Mouse (Mus musculus): ENCODE results near the gene Cd244a. TPM values are rescaled to one million over a fixed set of nuclear protein-coding genes. Genes with fewer than 3 reads are reported as not detected.

The Cd244a gene
- polyA plus RNA-seq, 1 experiment from 2014 or later, result not detected

DNA sequence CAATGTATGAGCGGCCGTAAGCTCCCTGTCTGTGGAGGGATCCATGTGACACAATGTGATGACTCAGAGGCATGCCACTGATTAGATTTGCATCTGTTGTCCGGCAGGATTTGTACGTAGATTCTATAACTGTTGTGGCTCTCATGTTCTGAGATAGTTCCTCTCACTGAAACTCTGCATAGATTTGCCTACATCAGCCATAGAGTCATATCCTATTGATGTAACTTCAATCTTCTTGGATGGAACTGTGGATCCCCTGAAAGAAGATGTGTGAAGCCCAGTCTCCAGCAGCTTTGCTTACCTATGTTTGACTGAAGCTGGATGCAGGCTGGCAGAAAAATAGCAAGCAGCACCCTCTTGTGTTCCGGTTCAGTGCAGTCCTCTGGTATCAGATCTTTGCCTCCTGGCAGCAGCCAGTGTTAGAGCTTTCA, 99.6 kb downstream of the Cd244a start:
- no peaks in the 10 kb centered on the region for H3K9me3 ChIP-seq (ENCODE audit: control insufficient read depth, low read length)
- no peak overlapping the region for H3K4me3 ChIP-seq (replicated peaks; ENCODE audit: low read length)
- no peaks in the 10 kb centered on the region for H3K27me3 ChIP-seq (replicated peaks; ENCODE audit: control insufficient read depth, insufficient read depth, low read length)
- H3K4me2 ChIP-seq (ENCODE audit: low read length), result no peak overlapping the region
- no peaks in the 10 kb centered on the region for H3K4me1 ChIP-seq (replicated peaks; ENCODE audit: control insufficient read depth, insufficient read depth, low read length)
- ATAC-seq, result no peak
- H3K9ac ChIP-seq (replicated peaks; ENCODE audit: low read depth, low read length), result no peak overlapping the region
- no peak overlapping the region for H3K27ac ChIP-seq (ENCODE audit: low read length)
- WGBS, result 85% methylated on average over 5 of the region's 5 CpGs
- H3K36me3 ChIP-seq (ENCODE audit: control insufficient read depth, insufficient read depth), result no peaks in the 10 kb centered on the region

Small RNA genes within 50 kb of the gene (microRNA-seq; reads per million reads assigned to microRNA genes)
- not detected for gene Mir7683

Other genes starting within 250 kb of the Cd244a start
- 55.5 and 61.7 TPM in 2 replicates for gene Dedd, start 230.0 kb upstream of the Cd244a start, polyA plus RNA-seq (2015; fragmentation: Nextera tagmentation; extraction: Ambion mirVana)
- gene Nit1, start 213.5 kb upstream of the Cd244a start, polyA plus RNA-seq (2015; fragmentation: Nextera tagmentation; extraction: Ambion mirVana), result 55.7 and 62.7 TPM in 2 replicates
- 118 and 156 TPM in 2 replicates for gene Pfdn2, start 213.5 kb upstream of the Cd244a start, polyA plus RNA-seq (2015; fragmentation: Nextera tagmentation; extraction: Ambion mirVana)
- 2.7 and 3.1 TPM in 2 replicates for gene Klhdc9, start 198.4 kb upstream of the Cd244a start, polyA plus RNA-seq (2015; fragmentation: Nextera tagmentation; extraction: Ambion mirVana)
- 0.67 and 1.1 TPM in 2 replicates for gene Nectin4, start 189.1 kb upstream of the Cd244a start, polyA plus RNA-seq (2015; fragmentation: Nextera tagmentation; extraction: Ambion mirVana)
- gene Arhgap30, start 170.2 kb upstream of the Cd244a start, polyA plus RNA-seq (2015; fragmentation: Nextera tagmentation; extraction: Ambion mirVana), result 0.48 and 0.81 TPM in 2 replicates
- 207 and 226 TPM in 2 replicates for gene Usf1, start 147.9 kb upstream of the Cd244a start, polyA plus RNA-seq (2015; fragmentation: Nextera tagmentation; extraction: Ambion mirVana)
- gene Tstd1, start 140.3 kb upstream of the Cd244a start, polyA plus RNA-seq (2015; fragmentation: Nextera tagmentation; extraction: Ambion mirVana), result 10.1 and 11.4 TPM in 2 replicates
- 7.8 and 10.2 TPM in 2 replicates for gene F11r, start 121.7 kb upstream of the Cd244a start, polyA plus RNA-seq (2015; fragmentation: Nextera tagmentation; extraction: Ambion mirVana)
- 32.6 and 33.2 TPM in 2 replicates for gene Alyref2, start 55.7 kb upstream of the Cd244a start, polyA plus RNA-seq (2015; fragmentation: Nextera tagmentation; extraction: Ambion mirVana)
- gene Itln1, start 23.9 kb upstream of the Cd244a start, polyA plus RNA-seq (2015; fragmentation: Nextera tagmentation; extraction: Ambion mirVana), result not detected in 2 replicates
- 0.20 TPM in 1 of 2 replicates, not detected in the other for gene Ly9, start 48.2 kb downstream of the Cd244a start, polyA plus RNA-seq (2015; fragmentation: Nextera tagmentation; extraction: Ambion mirVana)
- not detected in 2 replicates for gene Slamf7, start 93.8 kb downstream of the Cd244a start, polyA plus RNA-seq (2015; fragmentation: Nextera tagmentation; extraction: Ambion mirVana)
- 0.49 and 1.2 TPM in 2 replicates for gene Cd48, start 122.8 kb downstream of the Cd244a start, polyA plus RNA-seq (2015; fragmentation: Nextera tagmentation; extraction: Ambion mirVana)
- 0.10 and 0.24 TPM in 2 replicates for gene Slamf1, start 207.9 kb downstream of the Cd244a start, polyA plus RNA-seq (2015; fragmentation: Nextera tagmentation; extraction: Ambion mirVana)

All from forebrain, embryonic 16.5 days (tissue).